Mouse (Mus musculus) testis, adult 2 months (tissue): Measurements from ENCODE around the gene Armc6.

Experiments
- CTCF ChIP-seq: fragments of 200-500 bp; IDR thresholded peaks from 2 replicates; pipeline ENCODE4 v1.5.1; 2012; ENCODE audit warnings: low read depth, mild to moderate bottlenecking, inconsistent platforms, low read length, moderate library complexity; ENCODE audit not compliant: control insufficient read depth, insufficient read depth, insufficient replicate concordance
- POLR2A ChIP-seq: fragments of 200-500 bp; IDR thresholded peaks from 2 replicates; pipeline ENCODE4 v1.6.1; 2012; ENCODE audit warnings: low read depth, mild to moderate bottlenecking, inconsistent platforms, low read length, moderate library complexity; ENCODE audit not compliant: control insufficient read depth

DNA sequence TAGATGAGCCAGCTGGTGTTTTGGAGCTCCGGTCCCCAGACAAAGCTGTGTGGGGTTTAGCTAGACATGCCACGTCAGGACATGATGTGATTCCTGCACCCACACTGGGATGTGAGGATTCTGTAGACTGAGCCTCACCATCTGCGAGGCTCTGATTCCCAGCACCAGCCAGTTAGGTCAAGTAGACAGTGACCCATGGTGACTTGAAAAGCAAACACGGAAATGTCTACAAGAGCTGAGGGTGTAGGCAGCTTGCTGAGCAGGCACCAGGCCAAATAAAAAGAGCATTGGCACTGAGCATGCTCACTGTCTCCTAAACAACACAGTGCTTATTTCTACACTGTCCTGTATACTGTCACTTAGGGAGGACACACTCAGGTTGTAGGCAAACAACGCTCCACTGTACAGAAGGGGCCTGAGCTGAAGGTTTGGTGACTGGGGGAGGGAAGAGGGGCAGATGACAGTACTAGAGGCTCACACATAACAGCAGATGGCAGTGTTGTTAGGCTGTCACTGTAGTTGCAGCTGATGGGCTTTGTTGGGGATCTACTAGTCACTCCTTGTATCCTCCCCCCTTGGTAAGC lies 34.1 kb downstream of the Armc6 start:
- no peak for TF ChIP-seq POLR2A
- TF ChIP-seq CTCF = no peak
